Mouse (Mus musculus) left cerebral cortex, adult 11 months (tissue): ENCODE results near the gene Cables2.

Experiments
- DNase-seq: peaks from one replicate; pipeline ENCODE4 v3.0.0; 2022; ENCODE audit warnings: low spot score

The Cables2 gene

DNA sequence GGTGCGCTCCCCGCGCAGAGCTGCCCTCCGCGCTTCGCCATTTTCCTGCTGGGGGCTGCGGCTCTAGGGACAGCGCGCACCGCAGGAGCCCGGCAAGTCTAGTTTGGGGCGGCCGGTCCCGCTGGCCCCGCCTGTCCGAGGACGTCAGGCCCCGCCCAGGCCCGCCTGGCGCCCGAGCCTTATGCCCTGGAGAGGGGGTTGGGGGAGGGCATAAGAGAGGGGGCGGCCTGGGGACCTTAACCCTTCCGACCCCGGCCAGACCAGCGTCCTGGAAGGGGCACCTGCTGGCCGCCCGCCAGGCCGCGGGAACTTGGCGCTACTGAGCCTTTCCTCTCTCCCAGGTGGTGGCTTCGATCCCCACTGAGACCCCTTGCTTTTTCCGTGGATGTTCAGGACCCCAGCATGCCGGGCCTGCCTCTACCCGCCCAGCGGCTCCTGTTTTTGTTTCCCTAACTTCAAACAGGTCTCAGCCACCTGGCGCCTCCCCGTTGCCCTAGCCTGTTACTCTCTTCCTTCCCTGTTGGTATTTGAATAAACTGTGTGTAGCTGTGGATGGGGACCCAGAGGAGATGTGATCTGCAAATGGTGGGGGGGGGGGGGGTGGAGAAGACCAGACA is 47.4 kb downstream of the Cables2 start, which contains the start of gene Lama5:
TSS of gene Lama5 (minus strand) at position 98 of the 617 bp plus-strand sequence.
- no peak for DNase-seq

DNA sequence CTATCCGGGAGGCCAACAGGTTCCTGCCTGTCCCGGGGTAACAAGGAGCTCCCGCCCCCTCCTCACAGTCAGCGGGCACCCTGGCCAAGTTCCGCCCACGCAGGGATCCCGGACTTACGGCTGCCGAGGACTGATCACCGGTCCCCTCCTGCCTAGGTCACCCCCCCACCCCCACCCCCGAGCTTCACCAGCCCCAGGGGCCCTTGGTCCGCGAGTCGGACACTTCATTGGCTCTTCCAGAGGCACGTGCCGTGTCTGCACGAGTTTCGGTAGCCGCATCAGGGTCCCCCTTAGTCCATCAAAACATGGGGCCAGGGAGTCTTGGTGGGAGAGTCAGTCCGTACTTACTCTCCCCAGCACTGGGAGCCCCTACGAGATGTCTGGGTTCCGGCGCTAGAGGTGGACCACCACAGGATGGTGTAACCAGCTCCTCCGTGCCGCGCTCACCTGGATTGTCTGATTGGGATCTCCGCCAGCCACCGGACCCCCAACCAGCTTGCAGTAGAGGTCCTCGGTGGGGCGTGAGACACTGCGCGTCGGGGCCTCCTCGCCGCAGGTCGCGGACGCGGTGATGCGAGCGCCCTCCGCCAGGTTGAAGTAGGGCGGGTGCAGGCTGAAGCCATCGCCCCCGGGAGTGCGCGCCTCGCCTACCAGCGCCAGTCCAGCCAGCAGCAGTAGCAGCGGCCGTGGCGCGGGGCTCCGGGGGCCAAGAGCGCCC is 48.1 kb downstream of the Cables2 start:
- no peak for DNase-seq

DNA sequence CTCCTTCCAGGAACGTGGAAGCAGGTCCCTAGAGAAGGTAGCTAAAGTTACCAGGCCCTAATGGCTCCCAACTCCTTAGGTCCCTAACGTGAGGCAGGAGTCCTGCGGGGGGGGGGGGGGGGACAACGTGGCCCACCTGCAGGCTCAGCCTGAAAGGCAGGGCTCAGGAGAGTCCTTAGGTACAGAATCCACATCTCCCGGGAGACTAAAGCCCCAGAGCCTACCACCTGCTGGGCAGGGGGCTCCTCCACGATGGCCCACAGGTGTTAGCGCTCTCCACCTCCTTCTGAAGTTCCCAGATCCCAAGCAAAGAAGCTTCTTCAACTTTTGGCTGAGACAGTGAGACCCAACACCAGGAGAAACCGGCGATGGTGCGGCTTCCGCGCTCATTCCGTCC is 48.7 kb downstream of the Cables2 start:
- no peak for DNase-seq

DNA sequence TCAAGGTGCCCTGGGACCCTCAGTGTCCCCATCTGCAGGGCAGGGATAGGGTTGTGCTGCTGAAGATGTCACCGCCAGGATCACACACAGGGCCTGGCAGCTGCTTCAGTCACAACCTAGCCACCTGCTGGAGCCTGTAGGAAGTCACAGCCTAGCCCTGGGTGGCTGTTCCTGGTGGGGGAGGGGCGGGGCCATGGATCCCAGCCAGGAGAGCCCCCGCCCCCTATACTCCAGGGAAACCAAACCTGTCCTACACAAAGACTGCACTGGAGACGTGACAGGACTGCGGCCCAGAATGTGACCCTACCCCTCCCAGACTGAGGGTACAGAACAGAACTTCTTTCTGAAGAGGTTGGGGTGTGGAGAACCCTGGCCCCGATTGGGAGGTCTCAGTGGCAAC is 51.0 kb downstream of the Cables2 start:
- DNase-seq: no peak

DNA sequence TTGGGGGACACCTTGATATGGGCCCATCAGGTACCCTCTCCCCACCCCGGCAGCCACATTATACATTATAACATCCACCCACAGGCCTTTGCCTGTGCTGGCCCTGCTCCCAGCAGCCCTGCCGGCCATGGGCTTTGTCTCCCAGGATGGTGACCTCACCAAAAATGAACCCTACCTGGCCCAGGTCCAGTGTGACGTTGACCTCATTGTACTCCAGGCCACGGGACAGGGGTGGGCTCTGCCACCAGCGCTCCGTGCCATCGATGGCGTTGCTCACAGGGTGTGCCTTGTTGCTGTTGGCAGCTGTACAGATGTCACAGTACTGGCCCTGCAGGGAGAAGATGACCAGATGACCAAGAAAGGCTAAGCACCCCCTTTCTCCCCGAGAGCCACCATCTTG is 52.2 kb downstream of the Cables2 start:
- no peak for DNase-seq

DNA sequence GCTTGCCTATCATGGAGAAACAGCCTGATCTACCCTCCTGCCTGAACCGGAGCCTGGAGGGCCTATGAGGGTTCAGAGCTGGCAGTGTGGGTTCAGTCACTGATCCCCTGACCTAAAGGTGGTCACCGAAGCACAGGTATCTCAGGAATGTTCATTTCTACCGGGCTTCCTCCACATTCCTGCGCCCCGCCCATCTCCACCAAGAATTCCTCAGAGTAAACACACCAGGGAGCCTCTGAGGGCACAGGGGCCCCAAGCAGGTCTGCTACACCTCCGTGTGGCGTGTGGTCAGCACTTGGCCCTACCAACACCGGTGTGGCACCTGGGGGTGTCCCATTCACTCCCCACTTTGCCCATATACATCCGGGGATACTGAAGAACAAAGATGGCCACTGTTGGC is 53.1 kb downstream of the Cables2 start:
- no peak for DNase-seq

DNA sequence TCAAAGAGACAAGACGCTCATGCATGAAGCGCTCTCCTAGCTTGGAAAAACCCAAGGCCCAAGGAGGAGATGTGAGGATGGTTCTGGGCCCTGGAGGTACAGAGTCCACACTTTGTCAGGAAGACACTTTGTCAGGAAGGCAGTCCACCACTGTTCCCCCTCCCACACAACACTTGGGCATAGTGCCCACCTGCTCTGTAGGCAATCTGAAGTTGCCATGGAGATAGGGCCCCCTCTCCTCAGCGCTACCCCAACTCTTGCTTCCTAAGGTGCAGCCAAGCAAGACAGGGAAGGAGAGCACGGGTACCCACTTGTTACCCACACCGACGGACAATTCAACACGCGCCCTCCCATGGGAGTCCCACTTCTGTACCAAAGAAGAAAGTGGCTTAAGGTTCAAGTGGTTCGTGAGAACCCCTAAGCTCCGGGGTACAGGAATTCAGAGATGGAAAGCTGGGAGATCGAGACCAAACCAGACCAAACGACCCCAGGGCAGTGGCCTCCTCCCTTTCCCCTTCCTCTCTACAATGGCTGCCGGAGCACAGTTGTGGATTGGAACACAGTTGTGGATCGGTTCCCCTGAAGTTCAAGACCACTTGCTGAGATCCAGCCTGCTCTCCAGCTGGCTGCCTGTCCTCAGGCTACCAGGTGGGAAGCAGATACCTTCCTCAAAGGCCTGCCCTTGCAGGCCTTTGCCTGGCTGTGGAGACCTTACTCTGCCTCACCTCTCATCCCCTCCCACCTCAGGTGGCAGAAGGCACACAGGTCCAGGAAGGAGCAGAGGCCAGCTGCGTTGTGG is 54.0 kb downstream of the Cables2 start:
- no peak for DNase-seq

DNA sequence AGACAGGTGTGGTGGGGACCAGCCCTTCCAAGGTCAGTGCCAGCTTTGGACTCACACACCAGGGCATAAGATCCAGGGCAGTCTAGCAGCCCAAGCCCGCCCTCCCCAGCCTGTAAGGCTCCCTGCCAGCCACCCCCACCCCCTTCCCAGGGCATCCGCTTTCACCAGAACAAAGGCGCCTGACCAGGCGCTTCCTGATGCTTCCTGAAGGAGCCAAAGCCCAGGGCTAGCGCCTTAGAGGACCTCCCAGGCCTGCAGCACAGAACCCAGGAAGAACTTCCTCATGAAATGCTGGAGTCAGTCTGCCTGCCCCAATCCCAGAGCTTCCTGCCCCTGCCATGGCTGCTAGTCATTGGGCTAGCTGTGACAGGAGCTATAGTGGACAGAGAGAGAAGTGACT is 54.6 kb downstream of the Cables2 start:
- no peak for DNase-seq

DNA sequence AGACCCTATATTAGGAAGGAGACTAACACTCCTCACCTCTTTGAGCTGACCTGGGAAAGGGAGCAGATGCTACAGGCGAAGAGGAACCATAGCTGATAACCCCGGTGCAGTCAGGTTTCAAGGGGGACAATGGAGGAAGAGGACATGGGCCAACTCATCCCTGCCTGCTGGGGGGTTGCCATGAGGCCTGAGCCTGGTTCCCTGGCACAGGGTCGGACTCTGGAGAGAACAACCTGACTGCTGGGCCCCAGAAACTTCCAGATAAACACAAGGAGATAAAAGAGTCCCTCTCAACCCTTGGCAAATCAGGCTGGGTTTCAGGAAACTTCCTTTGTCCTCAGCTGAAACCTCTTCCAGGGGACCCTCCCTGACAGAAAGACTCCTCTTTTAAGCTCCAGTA is 55.1 kb downstream of the Cables2 start:
- no peak for DNase-seq

DNA sequence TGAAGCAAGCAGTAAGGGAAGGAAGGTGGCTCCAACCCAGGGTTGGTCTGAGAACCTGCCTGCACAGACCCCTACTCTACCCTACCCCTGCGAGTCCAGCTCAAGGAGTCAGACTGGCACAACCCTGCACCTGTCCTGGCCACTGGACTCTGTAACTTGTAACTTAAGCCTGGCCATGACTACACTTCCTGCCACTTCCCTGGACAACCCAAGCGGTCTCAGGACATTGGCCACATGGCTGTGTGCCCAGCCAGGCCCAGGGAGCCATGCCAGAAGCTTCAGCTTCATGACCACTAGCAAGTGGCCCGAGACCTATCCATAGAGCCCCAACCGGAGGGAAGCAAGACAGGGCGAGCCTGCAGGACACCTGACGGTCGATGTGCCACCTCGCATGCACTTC is 55.7 kb downstream of the Cables2 start:
- DNase-seq: no peak

DNA sequence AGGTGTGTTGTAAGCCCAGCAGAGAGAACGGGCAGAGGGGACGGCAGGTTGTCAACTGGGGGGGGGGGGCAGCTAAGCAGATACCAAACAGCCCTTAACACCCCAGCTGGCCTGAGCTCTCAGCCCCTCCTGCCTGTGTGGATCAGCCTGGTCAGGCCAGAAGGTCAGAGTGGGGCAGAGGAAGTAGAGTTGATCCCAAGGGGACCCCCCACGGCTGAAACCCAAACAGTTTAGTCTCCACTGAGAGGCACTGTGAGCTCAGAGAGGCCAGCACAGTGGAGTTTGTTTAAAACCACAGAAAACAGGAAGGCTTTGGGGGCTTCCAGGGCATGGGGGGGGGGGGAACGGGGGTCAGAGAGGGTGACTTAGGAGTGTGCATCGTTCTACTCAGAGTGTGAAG is 56.4 kb downstream of the Cables2 start:
- DNase-seq: no peak

DNA sequence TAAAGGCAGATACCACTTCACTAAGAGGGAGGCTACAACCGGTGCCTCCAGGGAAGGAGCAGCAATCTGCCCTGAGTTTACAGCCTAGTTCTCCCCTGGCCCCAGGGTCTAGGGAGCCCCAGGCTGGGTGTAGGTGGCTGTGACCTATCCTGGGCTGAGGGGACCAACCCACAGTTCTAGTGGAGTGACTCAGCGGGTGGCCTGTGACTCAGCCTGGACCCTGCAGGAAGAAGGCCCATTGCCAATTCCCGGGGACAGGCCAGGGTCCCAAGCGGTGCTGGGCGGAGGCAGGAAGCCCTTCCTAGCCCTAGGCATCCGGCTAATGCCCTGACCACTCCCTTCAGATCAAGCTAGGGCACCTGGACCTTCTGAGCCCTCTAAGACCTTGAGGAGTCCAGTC is 57.3 kb downstream of the Cables2 start:
- DNase-seq: no peak

DNA sequence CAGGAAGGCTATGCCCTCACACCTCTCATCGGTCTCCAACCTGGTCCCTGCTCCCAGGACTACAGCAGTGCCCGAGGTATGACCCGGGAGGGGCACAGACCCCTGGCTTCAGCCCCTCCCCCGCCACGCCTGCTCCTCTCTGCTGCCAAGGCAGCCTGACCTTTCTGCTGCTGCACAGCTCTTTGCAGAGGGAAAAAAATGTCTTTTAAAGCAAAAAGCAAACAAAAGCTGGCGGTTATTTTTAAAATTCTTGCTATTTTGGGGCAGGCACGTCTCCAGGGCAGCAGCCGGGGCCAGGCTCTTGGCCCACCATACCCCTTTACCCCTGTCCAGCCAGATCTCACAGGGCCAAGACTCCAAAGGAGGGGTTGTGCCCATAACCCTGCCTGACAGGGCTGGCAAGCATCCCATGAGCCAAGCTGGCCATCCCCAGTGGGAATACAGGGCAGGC is 58.3 kb downstream of the Cables2 start:
- no peak for DNase-seq

DNA sequence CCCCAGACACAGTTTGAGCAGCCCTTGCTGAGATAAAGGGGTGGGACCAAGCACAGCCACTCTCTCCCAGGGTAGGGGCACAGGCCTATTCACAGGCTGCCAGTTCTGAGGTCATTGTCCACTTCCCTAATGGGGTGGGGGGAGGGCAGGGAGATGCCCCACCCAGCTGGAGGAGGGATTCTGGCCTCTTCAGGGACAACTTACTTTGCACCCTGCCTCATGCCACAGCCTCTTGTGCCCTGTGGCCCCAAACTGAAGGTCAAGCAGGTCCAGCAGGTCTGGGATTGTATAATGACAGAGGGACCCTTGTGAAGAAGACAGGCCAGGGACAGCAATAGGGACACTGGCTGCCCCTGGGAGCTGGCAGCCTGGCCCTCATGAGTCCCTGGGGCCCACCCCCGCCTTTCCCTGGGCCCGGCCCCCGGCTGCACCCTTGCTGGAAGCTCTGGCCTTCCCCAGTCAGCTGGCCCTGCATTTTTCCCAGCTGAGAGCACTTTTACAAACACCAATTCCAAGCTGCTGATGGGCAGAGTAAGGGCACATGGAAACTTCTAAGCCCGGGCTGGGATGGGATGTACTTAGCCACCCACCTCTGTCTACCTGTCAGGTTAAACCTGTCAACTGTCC is 58.8 kb downstream of the Cables2 start:
- no peak for DNase-seq

DNA sequence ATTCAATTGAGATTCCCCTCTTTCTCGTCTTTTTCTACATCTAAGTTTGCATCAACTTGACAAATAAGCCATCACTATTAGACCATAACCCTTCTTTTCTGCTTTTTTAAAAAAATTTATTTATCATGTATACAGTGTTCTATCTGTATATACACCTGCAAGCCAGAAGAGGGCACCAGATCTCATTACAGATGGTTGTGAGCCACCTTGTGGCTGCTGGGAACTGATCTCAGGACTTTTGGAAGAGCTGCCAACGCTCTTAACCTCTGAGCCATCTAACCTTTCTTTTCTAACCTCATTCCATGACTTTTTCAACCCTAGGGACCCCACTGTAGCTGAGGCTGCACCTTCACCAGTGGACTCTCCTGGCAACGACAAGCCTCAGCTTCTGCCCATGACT is 61.0 kb downstream of the Cables2 start:
- no peak for DNase-seq

DNA sequence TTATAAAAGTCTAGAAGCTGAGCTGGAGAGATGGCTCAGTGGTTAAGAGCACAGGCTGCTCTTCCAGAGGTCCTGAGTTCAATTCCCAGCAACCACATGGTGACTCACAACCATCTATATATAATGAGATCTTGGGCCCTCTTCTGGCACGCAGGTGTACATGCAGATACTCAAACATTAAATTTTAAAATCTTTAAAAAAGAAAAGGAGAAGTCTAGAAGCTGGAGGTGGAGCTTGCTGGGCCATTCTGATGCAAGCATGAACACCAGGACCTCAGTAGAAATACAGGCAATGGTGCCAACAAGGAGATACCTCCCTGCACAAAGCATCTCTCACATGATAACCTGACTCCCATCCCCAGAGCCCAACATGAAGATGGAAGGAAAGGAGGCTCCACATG is 64.3 kb downstream of the Cables2 start:
- DNase-seq: no peak
